Mouse (Mus musculus): ENCODE measurements around the gene Fam126a. TPM values are rescaled to one million over a fixed set of nuclear protein-coding genes. Genes with fewer than 3 reads are reported as not detected.

The Fam126a gene
- polyA plus RNA-seq, 1 experiment from 2014 or later: 55.0 TPM

DNA sequence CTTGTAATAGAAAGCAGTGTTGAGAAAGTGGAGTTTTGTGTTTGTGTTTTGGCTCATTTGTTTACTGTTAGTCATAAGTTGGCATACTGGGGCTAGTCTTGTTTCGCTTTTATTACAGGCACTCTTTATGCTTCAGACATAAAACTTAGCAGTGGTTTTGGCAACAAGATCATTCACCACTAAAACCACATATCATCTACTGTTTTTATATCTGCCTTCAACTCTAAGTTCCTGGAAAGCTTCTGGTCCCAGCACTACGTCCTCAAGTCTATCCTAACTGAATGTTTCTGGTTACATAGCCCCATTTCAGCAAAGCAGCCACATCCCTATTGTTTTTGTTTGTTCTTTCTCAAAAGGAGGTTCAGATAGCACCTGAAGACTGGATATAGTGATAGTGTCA is 87.0 kb downstream of the Fam126a start:
- H3K9ac ChIP-seq: no peak overlapping the region
- no peaks in the 10 kb centered on the region for H3K27me3 ChIP-seq
- no peaks in the 10 kb centered on the region for H3K4me1 ChIP-seq (replicated peaks)
- no peaks in the 10 kb centered on the region for H3K36me3 ChIP-seq (replicated peaks)
- no peak overlapping the region for H3K4me3 ChIP-seq (replicated peaks)
- H3K27ac ChIP-seq (replicated peaks): no peak overlapping the region
- H3K4me2 ChIP-seq: no peak overlapping the region
- H3K9me3 ChIP-seq (replicated peaks): no peaks in the 10 kb centered on the region
- ATAC-seq (ENCODE audit: insufficient read depth): no peak
- 58% methylated on average over 2 of the region's 2 CpGs for WGBS (ENCODE audit: insufficient replicate concordance)

DNA sequence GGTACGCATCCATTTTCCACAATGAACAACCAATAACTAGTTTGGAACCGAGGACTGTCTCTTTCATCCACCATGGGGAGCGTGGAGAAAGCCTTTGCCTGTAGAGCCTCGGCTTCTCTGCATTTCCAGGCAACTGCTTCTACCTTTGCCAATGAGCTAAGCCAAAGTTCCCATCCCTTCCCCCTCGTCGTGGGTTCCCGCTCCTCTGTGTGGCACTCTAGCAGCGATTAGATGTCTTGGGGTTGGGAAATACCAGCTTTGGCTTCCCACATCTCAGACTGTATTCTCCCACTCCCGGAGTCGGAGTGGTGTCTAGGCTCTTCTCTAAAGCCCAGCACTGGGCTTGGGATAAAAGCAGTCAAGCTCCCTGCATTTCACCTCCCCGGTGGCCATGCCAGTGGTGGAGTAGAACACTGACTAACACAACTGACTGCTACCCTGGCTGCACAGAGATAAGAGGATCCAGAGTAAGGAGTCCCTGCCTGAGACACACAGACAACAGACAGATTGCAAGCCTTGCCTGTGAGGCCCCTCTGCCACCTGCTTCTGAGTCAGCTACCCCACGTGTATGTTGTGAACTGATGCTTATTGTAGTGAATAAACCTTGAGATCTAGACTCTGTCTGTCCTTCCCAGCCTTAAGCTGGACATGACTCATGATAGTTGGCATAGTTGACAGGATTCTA is 106.9 kb downstream of the Fam126a start:
- Histone ChIP-seq H3K4me1 (replicated peaks) (peaks cover 59% of the 10 kb centered on the region), H3K36me3 (replicated peaks) (0 out of 2 replicates have a peak, but pooled peaks cover 8% of the 10 kb centered on the region), H3K4me3 (replicated peaks) (peak overlapping the region; percentile 40), H3K4me2 (peak overlapping the region; percentile 74), H3K9me3 (replicated peaks) (no peaks in the 10 kb centered on the region), H3K27me3 (peaks cover 4% of the 10 kb centered on the region; the same call in 1 of the 2 replicates), H3K9ac (peak overlapping the region; percentile 77), H3K27ac (replicated peaks) (peak overlapping the region; percentile 100)
- WGBS (ENCODE audit: insufficient replicate concordance): 30% methylated on average over 12 of the region's 12 CpGs
- ATAC-seq (ENCODE audit: insufficient read depth): peak; percentile 85

DNA sequence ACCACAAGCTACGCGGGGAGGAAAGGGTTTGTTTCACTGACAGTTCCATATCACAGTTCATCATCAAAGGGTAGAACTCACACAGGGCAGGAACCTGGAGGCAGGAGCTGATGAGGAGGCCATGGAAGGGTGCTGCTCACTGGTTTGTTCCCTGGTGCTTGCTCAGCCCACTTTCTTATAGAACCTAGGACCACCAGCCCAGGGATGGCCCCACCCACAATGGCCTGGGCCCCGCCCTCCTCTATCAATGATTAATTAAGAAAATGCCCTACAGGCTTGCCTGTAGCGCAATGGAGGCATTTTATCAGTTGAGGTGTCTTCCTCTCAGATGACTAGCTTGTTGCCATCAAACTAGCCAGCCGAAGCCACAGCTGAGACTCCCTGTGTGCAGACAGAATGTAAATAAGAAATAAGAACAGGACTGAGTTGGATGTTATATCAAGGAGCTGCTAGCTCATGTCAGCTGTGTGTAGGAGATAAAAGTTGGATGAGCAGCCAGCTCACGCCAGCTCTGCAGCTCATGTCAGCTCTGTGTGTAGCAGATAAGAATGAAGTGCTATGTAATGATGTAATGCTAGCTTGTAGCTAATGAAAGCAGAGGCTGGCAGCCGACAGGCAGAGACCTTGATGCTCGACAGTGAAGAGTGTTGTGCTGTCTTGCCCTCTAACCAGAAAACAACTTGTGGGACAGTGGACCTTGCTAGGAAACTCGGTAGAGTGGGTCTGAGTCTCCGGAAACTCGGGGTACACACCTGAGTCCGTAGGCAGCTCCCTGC is 107.8 kb downstream of the Fam126a start:
- Histone ChIP-seq H3K4me1 (replicated peaks) (peaks cover 69% of the 10 kb centered on the region), H3K27me3 (peaks cover 4% of the 10 kb centered on the region; the same call in 1 of the 2 replicates), H3K36me3 (replicated peaks) (0 out of 2 replicates have a peak, but pooled peaks cover 10% of the 10 kb centered on the region), H3K4me3 (replicated peaks) (peak overlapping the region; percentile 58), H3K9me3 (replicated peaks) (no peaks in the 10 kb centered on the region), H3K27ac (replicated peaks) (peak overlapping the region; percentile 100), H3K4me2 (peak overlapping the region; percentile 74), H3K9ac (peak overlapping the region; percentile 77)
- 20% methylated on average over 12 of the region's 12 CpGs for WGBS (ENCODE audit: insufficient replicate concordance)
- peak; percentile 88 for ATAC-seq (ENCODE audit: insufficient read depth)

DNA sequence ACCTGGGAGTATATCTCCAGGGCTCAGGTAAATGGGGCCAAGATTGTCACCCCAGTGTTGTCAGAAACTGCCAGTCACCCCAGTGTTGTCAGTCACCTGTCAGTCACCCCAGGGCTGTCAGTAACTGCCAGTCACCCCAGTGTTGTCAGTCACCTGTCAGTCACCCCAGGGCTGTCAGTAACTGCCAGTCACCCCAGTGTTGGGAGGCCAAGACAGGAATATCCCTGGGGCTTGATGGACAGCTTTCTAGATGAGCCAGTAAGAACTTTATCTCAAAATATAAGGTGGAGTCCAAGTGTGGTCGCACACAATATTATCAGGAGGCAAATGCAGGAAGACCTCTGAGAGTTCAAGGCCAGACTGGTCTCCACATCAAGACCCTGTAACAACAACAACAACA is 109.2 kb downstream of the Fam126a start:
- H3K4me3 ChIP-seq (replicated peaks): peak overlapping the region; percentile 58

DNA sequence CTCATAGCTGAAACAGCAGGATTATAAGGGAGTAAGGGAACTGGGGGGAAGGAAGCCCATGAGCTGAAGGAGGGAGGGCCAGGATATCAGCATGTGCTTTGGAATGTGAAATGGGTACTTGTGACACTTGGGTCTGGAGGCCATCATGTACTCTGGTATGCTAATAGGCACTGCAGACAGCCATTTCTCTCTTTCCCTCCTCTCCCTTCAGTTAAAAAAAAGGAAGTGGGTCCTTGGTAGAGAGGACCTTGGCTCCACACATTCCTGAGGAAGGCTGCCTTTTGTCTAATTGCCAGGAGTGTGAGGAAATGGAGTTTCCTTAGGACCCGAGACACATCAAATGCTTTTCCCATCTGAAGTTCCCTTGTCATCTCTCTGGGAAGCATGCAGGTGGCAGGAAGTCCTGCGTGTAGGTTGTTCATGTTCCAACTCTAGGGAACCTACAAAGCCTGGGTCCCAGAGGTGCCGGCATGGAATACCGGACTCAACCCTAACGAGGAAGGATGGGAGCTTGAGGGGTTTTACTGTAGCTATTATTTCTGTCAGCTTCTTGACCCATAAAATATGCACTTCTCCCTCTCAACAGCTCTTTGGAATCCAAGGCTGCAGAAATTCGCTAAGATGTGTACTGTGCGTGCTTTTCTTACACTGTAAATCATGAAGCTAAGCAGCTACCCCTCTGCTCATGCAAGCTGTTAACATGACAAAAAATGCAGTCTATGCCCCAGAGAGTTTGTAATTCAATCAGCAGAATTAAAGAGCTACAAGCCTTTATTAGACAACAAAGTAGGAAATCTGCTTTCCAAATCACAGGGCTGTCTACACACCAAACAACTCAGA is 110.4 kb downstream of the Fam126a start:
- Histone ChIP-seq H3K27me3 (peaks cover 4% of the 10 kb centered on the region; the same call in 1 of the 2 replicates), H3K9ac (peak overlapping the region; percentile 18; the same call in 1 of the 2 replicates), H3K36me3 (replicated peaks) (peaks cover 10% of the 10 kb centered on the region; the same call in 1 of the 2 replicates), H3K4me1 (replicated peaks) (peaks cover 72% of the 10 kb centered on the region), H3K4me3 (replicated peaks) (peak overlapping the region; percentile 5; the same call in 1 of the 2 replicates), H3K27ac (replicated peaks) (peak overlapping the region; percentile 51; the same call in 1 of the 2 replicates), H3K9me3 (replicated peaks) (no peaks in the 10 kb centered on the region), H3K4me2 (peak overlapping the region; percentile 35)
- 74% methylated on average over 7 of the region's 7 CpGs for WGBS (ENCODE audit: insufficient replicate concordance)
- no peak for ATAC-seq (ENCODE audit: insufficient read depth)

More for the DNA sequence above, 109.2 kb downstream of the Fam126a start:
- Histone ChIP-seq H3K4me2 (peak overlapping the region; percentile 74), H3K9me3 (replicated peaks) (no peaks in the 10 kb centered on the region), H3K9ac (peak overlapping the region; percentile 57), H3K27ac (replicated peaks) (peak overlapping the region; percentile 100), H3K27me3 (peaks cover 4% of the 10 kb centered on the region; the same call in 1 of the 2 replicates), H3K36me3 (replicated peaks) (0 out of 2 replicates have a peak, but pooled peaks cover 10% of the 10 kb centered on the region), H3K4me1 (replicated peaks) (peaks cover 77% of the 10 kb centered on the region)
- WGBS (ENCODE audit: insufficient replicate concordance): 7% methylated on average over 1 of the region's 1 CpGs
- ATAC-seq (ENCODE audit: insufficient read depth): no peak

DNA sequence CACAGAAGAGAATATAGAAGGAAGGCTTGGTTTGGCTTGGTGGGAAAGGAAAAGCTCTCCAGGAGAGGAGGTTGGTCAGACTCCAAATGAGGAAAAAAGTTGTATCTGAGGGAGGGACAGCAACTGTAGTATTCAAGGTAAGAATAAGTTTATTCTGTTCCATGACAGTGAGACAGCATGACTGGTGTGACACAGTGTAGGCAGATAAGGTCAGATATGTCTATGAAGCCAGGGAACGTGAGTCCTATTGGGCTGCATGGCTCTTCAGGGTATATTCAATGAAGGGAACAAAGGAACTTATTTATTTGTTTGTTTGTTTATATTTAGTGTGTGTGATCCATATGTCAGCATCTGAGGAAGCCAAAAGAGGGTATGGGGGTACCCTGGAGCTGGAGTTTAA is 113.2 kb downstream of the Fam126a start:
- peaks cover 53% of the 10 kb centered on the region for H3K4me1 ChIP-seq (replicated peaks)
- H3K9me3 ChIP-seq (replicated peaks): no peaks in the 10 kb centered on the region
- H3K36me3 ChIP-seq (replicated peaks): peaks cover 13% of the 10 kb centered on the region; the same call in 1 of the 2 replicates
- peak overlapping the region; percentile 62 for H3K27ac ChIP-seq (replicated peaks)
- no peak overlapping the region for H3K4me3 ChIP-seq (replicated peaks)
- WGBS (ENCODE audit: insufficient replicate concordance): 23% methylated on average over 1 of the region's 1 CpGs
- peak overlapping the region; percentile 25; the same call in 1 of the 2 replicates for H3K4me2 ChIP-seq
- no peak overlapping the region for H3K9ac ChIP-seq
- peak; percentile 49; the same call in 1 of the 2 replicates for ATAC-seq (ENCODE audit: insufficient read depth)
- peaks cover 4% of the 10 kb centered on the region; the same call in 1 of the 2 replicates for H3K27me3 ChIP-seq

DNA sequence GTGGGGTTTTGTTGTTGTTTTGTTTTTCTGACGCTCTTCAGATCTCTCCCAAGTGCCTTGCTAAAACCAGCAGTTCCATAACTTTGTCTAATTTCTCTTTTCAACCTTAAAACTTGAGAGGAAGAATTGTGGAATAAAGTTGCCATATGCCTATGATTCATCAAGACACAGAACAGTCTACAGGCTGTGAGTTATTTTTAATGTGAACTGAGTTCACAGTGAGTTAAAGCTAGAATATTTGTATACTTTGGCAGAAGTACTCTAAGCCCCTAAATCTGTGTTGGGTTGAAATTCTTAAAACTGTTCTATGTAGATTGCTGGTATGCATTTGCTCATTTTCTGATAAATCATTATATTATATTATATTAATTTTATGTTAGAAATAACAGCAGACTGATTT is 118.9 kb downstream of the Fam126a start:
- no peak for ATAC-seq (ENCODE audit: insufficient read depth)
- Histone ChIP-seq H3K9me3 (replicated peaks) (0 out of 2 replicates have a peak, but pooled peaks cover 5% of the 10 kb centered on the region), H3K9ac (no peak overlapping the region), H3K36me3 (replicated peaks) (peaks cover 3% of the 10 kb centered on the region; the same call in 1 of the 2 replicates), H3K27ac (replicated peaks) (no peak overlapping the region), H3K4me1 (replicated peaks) (0 out of 2 replicates have a peak, but pooled peaks cover 5% of the 10 kb centered on the region), H3K4me2 (no peak overlapping the region), H3K27me3 (peaks cover 5% of the 10 kb centered on the region), H3K4me3 (replicated peaks) (no peak overlapping the region)
- WGBS (ENCODE audit: insufficient replicate concordance): 91% methylated on average over 1 of the region's 1 CpGs

DNA sequence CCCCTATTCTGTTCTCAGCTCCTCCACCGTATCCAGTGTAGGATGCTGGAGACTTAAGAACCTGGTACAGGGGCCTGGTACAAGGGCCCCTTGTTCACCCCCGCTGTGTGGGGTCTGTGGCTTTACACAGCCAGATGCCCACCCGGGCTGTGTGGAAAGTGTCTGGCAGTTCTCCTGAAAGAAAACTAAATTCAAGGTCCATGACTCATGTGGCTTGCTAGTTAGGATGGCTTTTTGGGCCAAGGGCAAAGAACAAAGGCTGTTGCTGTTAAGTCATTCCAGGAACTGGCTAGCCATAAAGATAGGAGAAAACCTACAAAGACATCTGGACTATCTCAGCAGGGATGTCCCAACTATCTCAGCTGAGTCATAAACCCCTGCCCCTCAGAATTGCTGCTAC is 121.2 kb downstream of the Fam126a start:
- Histone ChIP-seq H3K36me3 (replicated peaks) (0 out of 2 replicates have a peak, but pooled peaks cover 2% of the 10 kb centered on the region), H3K4me2 (no peak overlapping the region), H3K4me1 (replicated peaks) (0 out of 2 replicates have a peak, but pooled peaks cover 3% of the 10 kb centered on the region), H3K9ac (no peak overlapping the region), H3K4me3 (replicated peaks) (no peak overlapping the region), H3K9me3 (replicated peaks) (0 out of 2 replicates have a peak, but pooled peaks cover 5% of the 10 kb centered on the region), H3K27me3 (peaks cover 7% of the 10 kb centered on the region), H3K27ac (replicated peaks) (no peak overlapping the region)
- ATAC-seq (ENCODE audit: insufficient read depth): no peak
- WGBS (ENCODE audit: insufficient replicate concordance): 77% methylated on average over 3 of the region's 3 CpGs

DNA sequence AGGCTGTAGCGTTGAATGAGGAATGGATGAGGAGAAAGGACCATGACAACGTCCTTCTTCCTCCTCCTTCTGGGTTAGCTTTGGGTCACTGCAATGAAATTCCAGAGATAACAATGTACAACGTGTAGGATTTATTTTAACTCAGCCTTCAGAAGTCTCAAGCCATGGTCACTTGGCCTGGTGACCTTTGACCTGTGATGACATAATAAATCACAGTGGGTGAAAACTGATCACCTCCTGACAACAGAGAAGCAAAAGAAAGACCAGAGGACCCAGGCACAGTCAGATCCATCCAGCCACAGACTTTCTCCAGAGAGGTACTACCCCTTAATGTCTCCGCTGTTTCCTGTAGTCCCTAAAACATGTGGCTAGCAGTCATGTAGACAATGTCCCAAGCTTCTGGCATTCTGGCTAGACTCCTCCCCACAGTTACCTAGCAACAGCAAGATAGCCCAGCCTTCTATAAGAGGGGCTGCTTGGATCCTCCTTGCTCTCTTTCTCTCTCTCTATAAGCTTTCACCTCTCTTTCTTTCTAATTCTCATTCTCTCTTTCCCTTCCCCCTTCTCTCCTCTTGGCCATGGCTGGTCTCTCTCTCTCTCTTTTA is 121.9 kb downstream of the Fam126a start:
- H3K9ac ChIP-seq: no peak overlapping the region
- ATAC-seq (ENCODE audit: insufficient read depth): no peak
- H3K4me2 ChIP-seq: no peak overlapping the region
- no peaks in the 10 kb centered on the region for H3K4me1 ChIP-seq (replicated peaks)
- H3K9me3 ChIP-seq (replicated peaks): 0 out of 2 replicates have a peak, but pooled peaks cover 5% of the 10 kb centered on the region
- H3K36me3 ChIP-seq (replicated peaks): no peaks in the 10 kb centered on the region
- 56% methylated on average over 4 of the region's 4 CpGs for whole genome bisulfite sequencing (ENCODE audit: insufficient replicate concordance)
- peaks cover 9% of the 10 kb centered on the region for H3K27me3 ChIP-seq
- H3K4me3 ChIP-seq (replicated peaks): no peak overlapping the region
- no peak overlapping the region for H3K27ac ChIP-seq (replicated peaks)

DNA sequence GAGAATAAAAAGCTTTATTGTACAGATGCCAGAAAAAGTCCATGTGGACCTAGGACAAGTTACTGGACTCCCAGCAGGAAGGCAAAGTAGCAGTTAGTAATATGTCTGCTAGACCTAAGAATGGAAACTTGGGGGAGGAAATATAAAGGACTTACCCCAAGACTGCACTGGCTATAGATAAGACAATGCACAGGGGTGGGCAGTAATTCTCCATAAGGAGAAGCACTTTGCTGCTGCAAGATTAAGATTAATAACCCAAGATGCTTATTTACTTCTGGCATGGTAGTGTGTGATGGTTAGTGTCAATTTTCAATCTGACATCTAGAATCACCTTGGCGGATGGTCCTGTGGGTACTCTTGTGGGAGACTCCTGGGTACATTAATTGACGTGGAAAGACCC is 128.3 kb downstream of the Fam126a start:
- H3K27me3 ChIP-seq: peaks cover 12% of the 10 kb centered on the region
- H3K4me2 ChIP-seq: no peak overlapping the region
- H3K9me3 ChIP-seq (replicated peaks): no peaks in the 10 kb centered on the region
- no peak overlapping the region for H3K27ac ChIP-seq (replicated peaks)
- no peaks in the 10 kb centered on the region for H3K36me3 ChIP-seq (replicated peaks)
- no peak overlapping the region for H3K4me3 ChIP-seq (replicated peaks)
- ATAC-seq (ENCODE audit: insufficient read depth): no peak
- no peak overlapping the region for H3K9ac ChIP-seq
- peaks cover 3% of the 10 kb centered on the region; the same call in 1 of the 2 replicates for H3K4me1 ChIP-seq (replicated peaks)
- WGBS (ENCODE audit: insufficient replicate concordance): 58% methylated on average over 2 of the region's 2 CpGs
